Mouse (Mus musculus): ENCODE measurements around the gene Adgrb2. TPM values are rescaled to one million over a fixed set of nuclear protein-coding genes. Genes with fewer than 3 reads are reported as not detected.

The Adgrb2 gene
- polyA plus RNA-seq, 1 experiment from 2014 or later, result 2.5 TPM

DNA sequence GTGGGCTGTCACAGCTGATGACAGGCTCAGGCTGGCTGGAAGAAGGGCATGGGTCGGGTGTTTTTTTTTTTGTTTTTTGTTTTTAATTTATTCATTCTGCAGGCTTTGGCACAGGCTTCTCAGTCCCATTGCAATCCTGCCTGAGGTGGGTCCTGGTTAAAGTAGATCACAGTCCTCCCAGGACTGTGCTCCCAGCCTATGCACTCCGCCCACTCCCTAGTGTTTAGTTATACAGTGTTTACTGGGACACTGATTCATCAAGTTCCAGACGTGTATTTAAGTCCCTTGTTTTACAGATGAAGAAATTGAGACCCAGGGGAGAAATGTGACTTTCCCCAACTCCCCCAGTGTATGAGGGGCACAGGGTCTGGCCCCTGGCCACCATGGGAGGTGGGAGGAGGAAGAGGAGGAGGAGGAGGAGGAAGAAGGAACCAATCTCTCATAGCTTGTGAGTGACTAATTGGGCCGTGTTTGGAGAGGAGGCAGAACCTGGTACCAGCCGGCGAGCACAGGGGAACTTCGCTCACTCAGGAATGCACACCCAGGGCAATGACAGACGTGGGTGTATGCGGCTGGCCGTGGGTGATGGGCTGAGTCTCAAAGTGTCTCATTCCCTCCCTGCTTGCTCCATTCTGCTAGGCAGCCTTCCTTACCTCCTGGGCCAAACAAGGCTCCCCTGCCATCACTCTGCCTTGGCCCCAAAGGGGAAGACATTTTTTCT, 39.0 kb downstream of the Adgrb2 start:
- Histone ChIP-seq H3K27me3 (ENCODE audit: control insufficient read depth, insufficient read depth, low read length) (peaks cover 21% of the 10 kb centered on the region), H3K4me3 (ENCODE audit: low read depth, low read length) (no peak overlapping the region), H3K36me3 (ENCODE audit: control insufficient read depth, insufficient read depth, low read length) (no peaks in the 10 kb centered on the region), H3K9ac (ENCODE audit: low read depth, low read length) (no peak overlapping the region), H3K9me3 (replicated peaks; ENCODE audit: control insufficient read depth, low read length) (no peaks in the 10 kb centered on the region), H3K4me1 (ENCODE audit: control insufficient read depth, insufficient read depth, low read length) (peaks cover 5% of the 10 kb centered on the region), H3K27ac (ENCODE audit: low read depth, low read length) (no peak overlapping the region), H3K4me2 (no peak overlapping the region)
- WGBS (ENCODE audit: insufficient replicate concordance), result 63% methylated on average over 10 of the region's 10 CpGs
- ATAC-seq (replicated peaks; ENCODE audit: insufficient number of reproducible peaks, low FRiP score, low TSS enrichment), result no peak

DNA sequence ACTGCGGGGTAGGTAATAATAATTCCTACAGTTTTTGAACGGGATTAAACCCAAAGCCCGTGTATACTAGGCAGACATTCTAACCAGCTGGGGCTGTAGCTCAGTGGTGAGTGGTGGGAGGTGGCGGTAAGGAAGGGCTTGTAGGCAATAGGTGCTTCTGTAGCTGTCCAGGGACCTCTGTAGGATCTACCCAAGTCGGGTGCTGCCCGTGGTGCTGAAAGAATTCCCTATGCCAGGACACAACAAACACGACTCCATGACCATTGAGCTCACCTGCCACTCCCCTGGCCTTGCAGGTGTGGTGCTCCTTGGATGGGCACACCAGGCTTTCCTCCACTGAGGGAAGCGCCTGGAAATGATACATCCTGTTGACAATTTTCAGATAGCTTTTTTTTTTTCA, 40.9 kb downstream of the Adgrb2 start:
- peaks cover 5% of the 10 kb centered on the region for H3K4me1 ChIP-seq (ENCODE audit: control insufficient read depth, insufficient read depth, low read length)
- H3K27me3 ChIP-seq (ENCODE audit: control insufficient read depth, insufficient read depth, low read length), result peaks cover 14% of the 10 kb centered on the region
- H3K36me3 ChIP-seq (ENCODE audit: control insufficient read depth, insufficient read depth, low read length), result no peaks in the 10 kb centered on the region
- H3K9ac ChIP-seq (ENCODE audit: low read depth, low read length), result no peak overlapping the region
- no peaks in the 10 kb centered on the region for H3K9me3 ChIP-seq (replicated peaks; ENCODE audit: control insufficient read depth, low read length)
- ATAC-seq (replicated peaks; ENCODE audit: insufficient number of reproducible peaks, low FRiP score, low TSS enrichment), result no peak
- H3K27ac ChIP-seq (ENCODE audit: low read depth, low read length), result no peak overlapping the region
- H3K4me2 ChIP-seq, result no peak overlapping the region
- H3K4me3 ChIP-seq (ENCODE audit: low read depth, low read length), result no peak overlapping the region
- 39% methylated on average over 8 of the region's 8 CpGs for WGBS (ENCODE audit: insufficient replicate concordance)

DNA sequence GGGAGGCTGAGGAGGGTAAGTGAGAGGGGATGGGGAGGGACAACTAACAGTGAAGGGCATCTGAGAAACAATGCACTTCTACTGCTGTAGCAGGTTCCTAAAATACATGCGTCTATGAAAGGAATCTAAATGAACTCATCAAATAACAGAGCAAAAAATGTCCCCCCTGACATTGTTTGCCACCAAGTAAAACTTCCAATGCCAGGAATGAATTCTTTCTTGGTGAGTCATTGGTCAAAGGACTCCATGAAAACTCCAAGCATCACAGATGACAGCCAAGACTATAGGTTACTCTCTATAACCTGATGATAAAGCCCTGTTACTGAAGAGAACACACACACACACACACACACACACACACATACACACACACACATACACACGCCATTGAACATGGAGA, 46.5 kb downstream of the Adgrb2 start:
- H3K9ac ChIP-seq (ENCODE audit: low read depth, low read length), result no peak overlapping the region
- H3K36me3 ChIP-seq (ENCODE audit: control insufficient read depth, insufficient read depth, low read length), result no peaks in the 10 kb centered on the region
- H3K4me3 ChIP-seq (ENCODE audit: low read depth, low read length), result no peak overlapping the region
- no peak overlapping the region for H3K27ac ChIP-seq (ENCODE audit: low read depth, low read length)
- peaks cover 33% of the 10 kb centered on the region for H3K27me3 ChIP-seq (ENCODE audit: control insufficient read depth, insufficient read depth, low read length)
- no peak overlapping the region for H3K4me2 ChIP-seq
- no peak for ATAC-seq (replicated peaks; ENCODE audit: insufficient number of reproducible peaks, low FRiP score, low TSS enrichment)
- H3K4me1 ChIP-seq (ENCODE audit: control insufficient read depth, insufficient read depth, low read length), result no peaks in the 10 kb centered on the region; the same call in 1 of the 2 replicates
- no peaks in the 10 kb centered on the region for H3K9me3 ChIP-seq (replicated peaks; ENCODE audit: control insufficient read depth, low read length)
- WGBS (ENCODE audit: insufficient replicate concordance), result 88% methylated on average over 2 of the region's 2 CpGs

DNA sequence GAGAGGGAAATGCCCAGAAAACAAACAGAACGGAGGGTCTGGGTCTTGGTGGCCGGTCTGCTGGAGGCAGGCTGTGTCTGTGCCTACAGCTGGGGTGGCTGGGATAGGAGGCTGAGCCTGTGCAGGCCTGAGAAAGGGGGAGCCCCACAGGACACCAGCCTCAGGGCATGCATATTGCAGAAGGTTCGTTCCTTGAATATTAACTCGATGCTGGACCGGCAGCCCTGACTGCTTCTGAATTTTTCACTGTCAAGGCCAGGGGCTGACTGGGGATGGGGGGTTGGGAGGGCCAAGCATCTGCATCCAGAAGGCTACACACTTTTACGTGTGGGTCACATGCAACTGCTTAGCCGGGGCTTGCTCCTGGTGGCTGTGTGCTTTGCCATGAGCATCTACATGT, 48.8 kb downstream of the Adgrb2 start:
- 60% methylated on average over 7 of the region's 7 CpGs for WGBS (ENCODE audit: insufficient replicate concordance)
- Histone ChIP-seq H3K4me2 (no peak overlapping the region), H3K36me3 (ENCODE audit: control insufficient read depth, insufficient read depth, low read length) (no peaks in the 10 kb centered on the region), H3K27me3 (ENCODE audit: control insufficient read depth, insufficient read depth, low read length) (peaks cover 27% of the 10 kb centered on the region), H3K27ac (ENCODE audit: low read depth, low read length) (no peak overlapping the region), H3K9ac (ENCODE audit: low read depth, low read length) (no peak overlapping the region), H3K4me3 (ENCODE audit: low read depth, low read length) (no peak overlapping the region), H3K9me3 (replicated peaks; ENCODE audit: control insufficient read depth, low read length) (no peaks in the 10 kb centered on the region), H3K4me1 (ENCODE audit: control insufficient read depth, insufficient read depth, low read length) (peaks cover 12% of the 10 kb centered on the region)
- no peak for ATAC-seq (replicated peaks; ENCODE audit: insufficient number of reproducible peaks, low FRiP score, low TSS enrichment)

DNA sequence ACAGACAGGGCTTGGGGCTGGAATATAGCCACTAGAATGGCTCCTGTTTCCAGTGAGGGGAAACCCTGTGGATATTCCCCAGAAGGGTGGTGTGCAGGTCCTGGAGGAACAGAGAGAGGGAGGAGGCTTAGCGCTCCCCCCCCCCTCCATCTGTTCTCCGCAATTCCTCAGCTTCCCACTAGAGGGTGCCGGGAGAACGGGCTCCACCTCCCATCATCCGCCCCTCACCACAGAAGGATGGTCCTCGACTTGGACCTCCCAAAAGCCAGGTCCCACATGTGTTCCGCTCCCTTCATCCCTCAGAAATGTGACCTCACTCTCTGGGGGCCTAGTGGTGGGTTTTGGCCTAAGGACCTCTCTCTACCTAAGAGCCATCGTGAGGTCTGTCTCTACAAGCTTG, 51.4 kb downstream of the Adgrb2 start:
- WGBS (ENCODE audit: insufficient replicate concordance), result 1% methylated on average over 8 of the region's 8 CpGs
- Histone ChIP-seq H3K4me2 (peak overlapping the region; percentile 57), H3K36me3 (ENCODE audit: control insufficient read depth, insufficient read depth, low read length) (no peaks in the 10 kb centered on the region), H3K27me3 (ENCODE audit: control insufficient read depth, insufficient read depth, low read length) (peaks cover 27% of the 10 kb centered on the region), H3K27ac (ENCODE audit: low read depth, low read length) (peak overlapping the region; percentile 30; the same call in 1 of the 2 replicates), H3K9ac (ENCODE audit: low read depth, low read length) (no peak overlapping the region), H3K4me1 (ENCODE audit: control insufficient read depth, insufficient read depth, low read length) (peaks cover 12% of the 10 kb centered on the region), H3K9me3 (replicated peaks; ENCODE audit: control insufficient read depth, low read length) (no peaks in the 10 kb centered on the region), H3K4me3 (ENCODE audit: low read depth, low read length) (no peak overlapping the region)
- no peak for ATAC-seq (replicated peaks; ENCODE audit: insufficient number of reproducible peaks, low FRiP score, low TSS enrichment)

DNA sequence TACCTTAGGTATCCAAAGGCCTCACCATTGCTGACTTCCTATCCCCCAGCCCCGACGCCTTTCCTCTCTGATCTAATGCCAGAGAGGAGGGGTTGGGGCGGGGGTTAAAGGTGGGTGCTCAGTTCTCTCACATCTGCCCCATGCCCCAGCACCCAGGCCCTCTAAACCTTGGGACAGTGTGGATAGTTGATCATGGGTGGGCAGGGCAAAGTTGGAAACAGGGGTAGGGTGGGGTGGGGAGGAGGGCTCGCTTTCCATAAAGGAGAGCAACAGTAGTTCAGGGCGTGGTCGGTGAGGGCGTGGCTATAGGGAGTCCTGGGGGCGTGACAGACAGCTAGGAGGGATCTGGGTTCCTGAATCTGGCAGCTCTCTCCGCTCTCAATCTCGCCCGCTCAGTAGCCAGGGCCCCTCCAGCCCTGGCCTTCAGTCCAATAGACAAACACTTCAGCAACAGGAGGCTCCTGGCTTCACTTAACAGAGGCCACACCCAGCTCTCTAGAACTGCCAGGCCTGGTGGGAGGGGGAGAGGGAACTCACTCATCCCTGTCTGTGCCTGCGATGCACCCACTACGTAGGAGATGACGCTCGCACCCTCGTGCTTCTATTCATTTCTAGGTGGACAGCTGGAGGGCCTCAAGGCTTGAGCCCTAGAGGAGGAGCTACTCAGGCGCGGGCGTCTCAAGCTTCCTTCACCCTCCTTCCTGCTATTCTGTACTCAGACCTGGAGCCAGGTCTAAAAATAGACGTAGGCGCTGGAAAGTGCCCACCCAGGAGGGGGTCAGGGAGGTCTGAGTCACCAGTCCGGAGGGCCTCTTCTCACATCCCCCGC, 52.1 kb downstream of the Adgrb2 start:
- Histone ChIP-seq H3K4me3 (ENCODE audit: low read depth, low read length) (0 out of 2 replicates have a peak overlapping the region, but pooled peaks have one; percentile 6), H3K27me3 (ENCODE audit: control insufficient read depth, insufficient read depth, low read length) (peaks cover 27% of the 10 kb centered on the region), H3K27ac (ENCODE audit: low read depth, low read length) (peak overlapping the region; percentile 60), H3K36me3 (ENCODE audit: control insufficient read depth, insufficient read depth, low read length) (no peaks in the 10 kb centered on the region), H3K9me3 (replicated peaks; ENCODE audit: control insufficient read depth, low read length) (no peaks in the 10 kb centered on the region), H3K4me1 (ENCODE audit: control insufficient read depth, insufficient read depth, low read length) (peaks cover 13% of the 10 kb centered on the region), H3K9ac (ENCODE audit: low read depth, low read length) (peak overlapping the region; percentile 36), H3K4me2 (peak overlapping the region; percentile 57)
- 8% methylated on average over 23 of the region's 23 CpGs for WGBS (ENCODE audit: insufficient replicate concordance)
- ATAC-seq (replicated peaks; ENCODE audit: insufficient number of reproducible peaks, low FRiP score, low TSS enrichment), result peak; percentile 79

DNA sequence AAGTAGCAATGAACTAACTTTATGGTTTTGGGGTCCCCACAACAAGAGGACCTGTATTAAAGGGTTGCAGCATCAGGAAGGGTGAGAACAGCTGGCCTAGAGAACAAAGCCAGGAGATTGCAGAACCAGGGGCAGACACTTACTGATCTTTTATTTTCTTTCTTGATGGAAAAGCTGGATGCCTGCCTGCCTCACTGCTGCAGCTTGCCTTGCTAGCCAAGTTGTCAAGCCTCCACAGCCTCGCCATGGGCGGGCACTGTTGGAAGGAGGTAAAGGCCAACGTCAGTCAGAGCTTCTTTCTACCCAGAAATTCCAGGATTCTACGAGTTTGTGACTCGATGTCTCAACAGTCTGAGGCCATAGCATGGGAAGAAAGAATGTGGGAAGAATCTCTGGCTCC, 54.7 kb downstream of the Adgrb2 start:
- H3K27me3 ChIP-seq (ENCODE audit: control insufficient read depth, insufficient read depth, low read length), result peaks cover 15% of the 10 kb centered on the region
- no peaks in the 10 kb centered on the region for H3K9me3 ChIP-seq (replicated peaks; ENCODE audit: control insufficient read depth, low read length)
- 55% methylated on average over 5 of the region's 5 CpGs for whole genome bisulfite sequencing (ENCODE audit: insufficient replicate concordance)
- no peak overlapping the region for H3K27ac ChIP-seq (ENCODE audit: low read depth, low read length)
- H3K4me3 ChIP-seq (ENCODE audit: low read depth, low read length), result no peak overlapping the region
- no peak for ATAC-seq (replicated peaks; ENCODE audit: insufficient number of reproducible peaks, low FRiP score, low TSS enrichment)
- no peak overlapping the region for H3K9ac ChIP-seq (ENCODE audit: low read depth, low read length)
- no peak overlapping the region for H3K4me2 ChIP-seq
- peaks cover 28% of the 10 kb centered on the region for H3K4me1 ChIP-seq (ENCODE audit: control insufficient read depth, insufficient read depth, low read length)
- no peaks in the 10 kb centered on the region for H3K36me3 ChIP-seq (ENCODE audit: control insufficient read depth, insufficient read depth, low read length)

DNA sequence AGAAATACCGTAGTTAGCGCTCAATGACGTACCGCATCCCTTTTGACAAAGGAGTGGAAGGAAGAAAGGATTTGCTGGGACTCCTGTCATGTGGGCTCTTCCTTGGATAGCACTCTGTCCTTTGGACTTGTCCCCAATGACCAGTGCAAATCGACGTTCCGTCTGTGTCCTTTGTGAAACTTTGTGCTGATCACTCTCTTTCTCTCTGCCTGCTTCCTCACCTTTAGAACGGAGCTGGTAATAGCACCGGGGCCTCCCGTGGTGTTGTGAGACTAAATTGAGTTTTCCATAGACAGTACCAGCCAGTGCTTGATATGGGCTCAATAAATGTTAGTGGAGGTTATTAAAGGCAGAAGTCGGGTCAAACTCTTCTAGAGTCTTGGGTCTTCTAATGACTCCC, 56.4 kb downstream of the Adgrb2 start:
- Histone ChIP-seq H3K27ac (ENCODE audit: low read depth, low read length) (no peak overlapping the region), H3K9ac (ENCODE audit: low read depth, low read length) (no peak overlapping the region), H3K4me1 (ENCODE audit: control insufficient read depth, insufficient read depth, low read length) (peaks cover 28% of the 10 kb centered on the region), H3K4me2 (no peak overlapping the region), H3K36me3 (ENCODE audit: control insufficient read depth, insufficient read depth, low read length) (no peaks in the 10 kb centered on the region), H3K9me3 (replicated peaks; ENCODE audit: control insufficient read depth, low read length) (no peaks in the 10 kb centered on the region), H3K4me3 (ENCODE audit: low read depth, low read length) (no peak overlapping the region), H3K27me3 (ENCODE audit: control insufficient read depth, insufficient read depth, low read length) (no peaks in the 10 kb centered on the region)
- WGBS (ENCODE audit: insufficient replicate concordance), result 80% methylated on average over 11 of the region's 11 CpGs
- no peak for ATAC-seq (replicated peaks; ENCODE audit: insufficient number of reproducible peaks, low FRiP score, low TSS enrichment)

Measured in heart, embryonic 11.5 days (tissue).